Mouse (Mus musculus) B cell, adult 62 days (primary cell): ENCODE data around the gene Actn4. TPM values are rescaled to one million over a fixed set of nuclear protein-coding genes. Genes with fewer than 3 reads are reported as not detected.

ENCODE experiments used
- total RNA-seq: library from RNA; stranded (reverse); gene quantifications from 4 replicates; pipeline ENCODE4 v1.2.4, GENCODE M21; 2023

Actn4 gene
- 105 to 121 TPM (median 115 TPM) in 4 replicates for total RNA-seq

GRCm38 (mm10) chr7:28961927-28962670 lies at the start of gene Actn4:
Gene Actn4 (minus strand): TSS chr7:28962340.

GRCm38 (mm10) chr7:28981651-28982273 lies 19.6 kb upstream of the Actn4 start, which contains the start of the genes Eif3k and Map4k1:
Gene Eif3k (minus strand): TSS chr7:28981864.
Gene Map4k1 (plus strand): TSS chr7:28982050.

GRCm38 (mm10) chr7:28881199-28881598 lies 80.9 kb downstream of the Actn4 start, which contains the start of gene Capn12:
Gene Capn12 (plus strand): TSS chr7:28881422.

GRCm38 (mm10) chr7:28863540-28863939 lies 98.6 kb downstream of the Actn4 start, which contains the start of gene Lgals7:
Gene Lgals7 (plus strand): TSS chr7:28863853.

Other genes with a start within 250 kb of the Actn4 start
- 0.76 to 1.9 TPM (median 1.1 TPM) in 4 replicates for gene Fbxo17, start 245.5 kb downstream of the Actn4 start, total RNA-seq
- 16.7 to 28.3 TPM (median 18.1 TPM) in 4 replicates for gene Mrps12, start 220.5 kb downstream of the Actn4 start, total RNA-seq
- gene Sars2, start 220.3 kb downstream of the Actn4 start, total RNA-seq: 15.6 to 19.8 TPM (median 17.8 TPM) in 4 replicates
- gene Ccer2, start 206.2 kb downstream of the Actn4 start, total RNA-seq: not detected in 4 replicates
- 76.6 to 88.4 TPM (median 81.9 TPM) in 4 replicates for gene Sirt2, start 195.6 kb downstream of the Actn4 start, total RNA-seq
- 87.4 to 99.7 TPM (median 92.5 TPM) in 4 replicates for gene Nfkbib, start 194.8 kb downstream of the Actn4 start, total RNA-seq
- gene Rinl, start 173.4 kb downstream of the Actn4 start, total RNA-seq: 7.0 to 10.9 TPM (median 8.4 TPM) in 4 replicates
- gene Hnrnpl, start 153.8 kb downstream of the Actn4 start, total RNA-seq: 570 to 598 TPM (median 582 TPM) in 4 replicates
- 42.6 to 53.3 TPM (median 47.9 TPM) in 4 replicates for gene Ech1, start 137.1 kb downstream of the Actn4 start, total RNA-seq
- gene Lgals4, start 128.5 kb downstream of the Actn4 start, total RNA-seq: 11.0 to 15.2 TPM (median 12.8 TPM) in 4 replicates
- gene Lgals7, start 98.5 kb downstream of the Actn4 start, total RNA-seq: not detected in 4 replicates
- not detected in 4 replicates for gene Capn12, start 80.9 kb downstream of the Actn4 start, total RNA-seq
- gene Eif3k, start 19.5 kb upstream of the Actn4 start, total RNA-seq: 234 to 267 TPM (median 257 TPM) in 4 replicates
- 339 to 367 TPM (median 355 TPM) in 4 replicates for gene Map4k1, start 19.7 kb upstream of the Actn4 start, total RNA-seq
- 0.18 to 0.60 TPM (median 0.46 TPM) in 4 replicates for gene Ryr1, start 162.8 kb upstream of the Actn4 start, total RNA-seq
- gene Rasgrp4, start 172.5 kb upstream of the Actn4 start, total RNA-seq: 3.2 to 5.5 TPM (median 3.9 TPM) in 4 replicates
- gene Fam98c, start 193.9 kb upstream of the Actn4 start, total RNA-seq: 25.1 to 29.8 TPM (median 26.9 TPM) in 4 replicates
- 0.33 TPM in 1 of 4 replicates, not detected in the others for gene Ggn, start 207.9 kb upstream of the Actn4 start, total RNA-seq
- 1.3 to 3.5 TPM (median 2.6 TPM) in 4 replicates for gene Spred3, start 208.1 kb upstream of the Actn4 start, total RNA-seq
- 226 to 244 TPM (median 237 TPM) in 4 replicates for gene Psmd8, start 218.4 kb upstream of the Actn4 start, total RNA-seq